Mouse (Mus musculus): Measurements from ENCODE around the gene Gp5.

Gp5 gene

GRCm38 (mm10) chr16:30262157-30262556 lies 48.4 kb downstream of the Gp5 start:
- TF ChIP-seq GATA4 (IDR thresholded peaks at IDR 0.05; ENCODE audit: insufficient replicate concordance, low read length): no peak

DNA sequence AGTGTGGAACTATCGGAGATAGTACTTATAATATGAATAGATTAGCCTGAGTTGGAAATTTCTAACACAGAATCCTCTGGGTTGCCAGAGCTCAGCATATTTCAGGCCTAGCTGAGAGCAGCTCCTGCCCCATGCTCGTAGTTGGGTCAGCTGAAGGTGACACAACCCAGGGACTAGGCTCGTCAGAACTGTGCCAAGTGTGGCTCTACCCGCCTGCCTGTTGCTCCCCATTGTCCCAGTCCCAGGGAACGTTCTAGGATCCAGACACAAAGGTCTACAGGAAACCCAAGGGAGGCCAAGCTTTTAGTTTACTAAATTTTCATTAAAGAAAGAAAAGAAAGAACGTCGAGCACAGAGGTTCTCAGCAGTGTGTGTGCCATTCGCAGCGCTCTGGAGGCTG lies 49.2 kb downstream of the Gp5 start:
- no peak for TF ChIP-seq GATA4 (IDR thresholded peaks at IDR 0.05; ENCODE audit: insufficient replicate concordance, low read length)

DNA sequence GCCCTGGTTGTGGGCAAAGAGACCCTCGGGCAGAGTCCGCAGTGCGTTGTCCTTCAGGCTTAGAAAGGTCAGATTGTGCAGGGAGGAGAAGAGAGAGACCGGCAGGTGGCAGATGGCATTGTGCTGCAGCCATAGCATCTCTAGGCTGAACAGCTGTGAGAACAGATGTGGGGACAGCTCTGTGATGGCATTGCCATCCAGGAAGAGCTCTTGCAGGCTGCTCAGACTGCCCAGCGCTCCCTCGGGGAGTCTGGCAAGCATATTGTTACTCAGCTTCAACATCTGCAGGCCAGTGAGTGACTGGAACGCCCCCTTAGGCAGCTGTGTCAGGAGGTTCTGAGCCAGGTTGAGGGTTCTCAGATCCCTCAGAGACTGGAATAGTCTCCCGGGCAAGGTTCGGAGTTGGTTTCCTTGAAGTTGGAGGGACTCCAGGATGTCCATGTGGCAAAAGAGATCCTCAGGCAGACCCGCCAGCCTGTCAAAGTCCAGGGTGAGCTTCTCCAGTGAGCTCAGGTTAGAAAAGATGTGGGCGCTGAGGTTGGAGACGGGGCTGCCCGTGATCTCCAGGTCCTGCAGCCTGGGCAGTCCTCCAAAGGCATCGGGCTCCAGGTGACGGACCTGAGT lies 50.5 kb downstream of the Gp5 start:
- no peak for TF ChIP-seq GATA4 (IDR thresholded peaks at IDR 0.05; ENCODE audit: insufficient replicate concordance, low read length)

DNA sequence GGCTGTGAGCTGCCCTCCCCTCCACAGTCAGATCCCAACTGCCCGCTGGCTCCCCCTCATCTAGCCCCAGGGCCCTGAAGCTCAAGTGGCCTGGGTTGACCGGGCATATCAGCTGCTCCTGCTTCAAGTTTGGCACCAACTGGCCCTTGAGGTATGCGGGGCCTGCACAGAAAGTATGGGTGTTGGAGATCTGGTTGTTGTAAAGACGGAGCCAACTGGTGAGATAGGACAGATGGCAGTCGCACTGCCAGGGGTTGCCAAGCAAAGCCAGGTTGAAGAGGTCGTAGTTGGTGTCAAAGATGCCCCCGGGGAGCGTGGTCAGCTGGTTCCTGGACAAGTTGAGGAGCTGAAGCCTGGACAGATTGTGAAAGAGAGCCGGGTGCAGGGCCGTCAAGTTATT lies 51.1 kb downstream of the Gp5 start:
- TF ChIP-seq GATA4 (IDR thresholded peaks at IDR 0.05; ENCODE audit: insufficient replicate concordance, low read length): no peak

DNA sequence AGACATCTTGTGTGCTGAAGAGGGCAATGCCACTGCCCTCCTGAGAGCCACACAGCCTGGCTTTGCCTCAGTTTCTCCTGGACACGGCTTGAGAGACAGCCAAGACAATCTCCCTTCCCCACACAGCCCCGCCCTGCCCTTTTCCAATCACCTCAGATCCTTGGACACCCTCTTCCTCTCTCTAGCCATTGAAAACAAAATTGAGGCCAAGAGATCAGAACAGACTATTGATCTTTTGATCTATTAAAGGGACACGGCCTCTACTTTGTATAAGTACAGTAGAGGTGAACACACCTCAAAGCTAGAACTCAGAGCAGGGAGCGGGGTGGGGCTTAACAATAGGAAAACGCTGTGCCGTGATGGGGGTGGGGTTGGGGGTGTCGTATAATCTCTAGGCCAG lies 52.1 kb downstream of the Gp5 start:
- no peak for TF ChIP-seq GATA4 (IDR thresholded peaks at IDR 0.05; ENCODE audit: insufficient replicate concordance, low read length)

DNA sequence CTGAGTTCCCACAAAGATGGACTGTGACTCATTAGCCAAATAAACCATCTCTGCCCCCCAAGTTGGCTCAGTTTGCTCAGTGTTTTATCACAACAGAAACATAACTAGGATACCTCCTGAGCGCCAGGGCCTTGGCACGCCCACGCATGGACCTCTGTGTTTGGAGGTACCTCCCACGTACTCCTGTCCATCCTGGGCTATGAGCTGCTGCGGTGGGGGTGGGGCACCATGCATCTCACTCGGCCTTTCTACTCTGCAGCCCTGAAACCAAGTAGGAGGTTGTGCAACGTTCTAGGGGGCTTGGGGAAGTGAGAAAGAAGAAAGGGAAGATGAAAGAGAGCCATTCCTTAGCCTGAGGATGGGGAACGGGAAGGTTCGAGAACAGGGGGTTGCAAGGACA lies 52.9 kb downstream of the Gp5 start:
- TF ChIP-seq GATA4 (IDR thresholded peaks at IDR 0.05; ENCODE audit: insufficient replicate concordance, low read length): no peak
